Mouse (Mus musculus) Muller cell, postnatal 12 days (primary cell): ENCODE measurements at regions not wholly inside any gene's neighbourhood (a gene's known extent, or its start where the extent isn't known, plus 50 kb on each side); places are given as distances from the start of the nearest gene placed in this dataset.

Experiments used
- DNase-seq: peaks from one replicate; pipeline ENCODE4 v3.0.0-alpha.2; 2015; ENCODE audit errors: inconsistent ontology term

DNA sequence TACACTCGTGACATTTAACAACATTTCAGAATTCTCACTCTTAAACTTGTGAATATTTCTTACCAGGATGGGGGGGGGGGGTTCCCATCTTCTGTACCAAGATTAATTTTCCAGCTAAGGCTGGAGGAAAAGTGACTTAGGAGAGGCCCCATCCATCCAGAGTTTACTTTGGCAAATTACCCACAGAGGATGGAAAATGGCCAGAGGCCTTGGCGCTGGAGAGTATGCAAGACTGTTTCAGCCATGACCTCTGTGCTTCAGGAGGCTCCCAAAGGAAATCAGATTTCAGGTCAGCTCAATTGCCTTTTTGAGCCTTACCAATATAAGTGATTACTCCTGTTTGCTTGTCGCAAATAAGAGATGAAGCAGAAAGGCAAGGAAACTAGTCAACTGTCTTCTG lies 143.4 kb upstream of the F930015N05Rik start:
- DNase-seq: no peak

DNA sequence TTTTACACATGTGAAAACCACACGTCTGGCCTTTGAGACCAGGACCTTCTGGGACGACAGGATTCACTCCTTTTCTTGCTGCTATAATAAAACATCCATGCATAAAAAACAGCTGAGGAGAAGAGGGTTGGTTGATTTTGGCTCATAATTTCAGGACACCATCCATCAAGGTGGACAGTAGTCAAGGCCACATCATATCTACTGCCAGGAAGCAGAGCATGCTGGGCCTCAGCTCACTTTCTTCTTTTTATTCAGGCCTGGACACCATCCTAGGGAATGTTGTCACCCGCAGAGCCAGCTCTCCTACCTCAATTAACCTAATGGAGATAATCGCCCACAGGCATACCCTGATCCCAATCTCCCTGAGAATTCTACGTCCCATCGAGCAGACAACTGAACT lies 149.6 kb upstream of the F930015N05Rik start:
- DNase-seq: no peak

DNA sequence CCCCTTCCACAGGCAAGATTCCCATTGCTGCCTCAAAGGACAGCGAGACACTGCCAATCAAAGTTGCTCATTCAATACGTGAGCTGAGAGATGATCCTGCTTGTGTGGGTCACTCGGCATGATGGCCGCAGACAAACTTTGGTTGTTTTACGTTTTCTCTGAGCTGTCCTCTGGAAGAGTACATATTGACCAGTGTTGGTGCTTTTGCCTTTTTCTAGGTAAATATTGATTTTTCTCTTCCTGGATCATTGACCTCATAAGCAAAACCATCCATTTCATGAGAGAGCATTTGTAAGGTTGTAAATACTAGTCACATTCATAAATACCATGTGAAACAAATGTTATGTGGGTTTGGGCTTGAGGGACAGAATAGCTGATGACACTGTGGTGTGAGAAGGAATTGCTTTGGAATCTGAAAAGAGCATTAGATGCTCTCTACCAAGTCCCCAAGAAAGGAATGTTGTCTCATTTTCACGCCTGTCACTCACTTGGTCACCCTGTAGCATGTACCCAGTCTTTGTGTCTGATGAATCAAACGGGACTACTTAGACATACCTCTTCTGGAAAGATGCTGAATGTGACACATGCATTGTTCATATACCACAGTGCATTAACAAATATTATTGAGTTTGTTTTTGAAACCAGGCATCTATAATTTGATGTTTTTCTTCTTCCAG lies 150.7 kb upstream of the F930015N05Rik start:
- DNase-seq: peak; percentile 25

DNA sequence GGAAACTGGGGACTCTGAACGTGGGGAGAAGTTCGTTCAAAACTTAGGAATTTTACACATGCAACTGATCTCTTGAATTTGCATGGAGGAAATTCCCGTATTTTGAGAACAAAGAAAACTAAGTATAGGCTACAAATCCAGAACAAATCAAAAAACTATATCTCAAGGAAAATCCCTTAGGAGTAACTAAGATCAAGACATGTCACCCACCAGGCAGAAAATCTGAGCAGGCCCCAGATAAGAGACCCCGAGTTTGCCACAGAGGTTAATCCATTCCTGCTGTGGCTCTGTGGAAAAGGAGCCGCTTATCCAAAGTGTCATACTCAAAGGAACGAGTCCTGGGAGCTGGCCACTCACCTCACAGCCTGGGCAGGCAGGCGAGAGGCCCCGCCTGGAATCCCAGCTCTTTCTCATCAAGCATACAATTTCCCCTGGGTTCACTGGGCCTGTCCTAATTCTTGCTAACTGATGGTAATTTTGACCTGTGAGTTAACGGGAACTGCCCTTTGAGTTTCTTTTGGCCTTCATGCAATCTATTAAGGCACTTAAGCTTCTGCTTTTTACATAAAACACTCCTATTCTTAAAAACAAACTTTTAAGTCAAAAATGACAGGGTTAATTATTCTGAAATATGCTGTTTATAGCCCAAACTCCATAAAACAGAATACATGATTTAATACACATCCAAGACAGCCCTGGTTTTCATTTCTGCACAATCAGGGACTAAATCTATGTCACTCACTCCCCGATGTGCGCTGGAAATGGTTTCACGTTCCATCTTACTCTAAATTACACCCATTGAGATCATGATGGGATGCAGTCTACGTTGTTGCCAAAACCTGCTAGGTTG lies 151.5 kb upstream of the F930015N05Rik start:
- DNase-seq: no peak

DNA sequence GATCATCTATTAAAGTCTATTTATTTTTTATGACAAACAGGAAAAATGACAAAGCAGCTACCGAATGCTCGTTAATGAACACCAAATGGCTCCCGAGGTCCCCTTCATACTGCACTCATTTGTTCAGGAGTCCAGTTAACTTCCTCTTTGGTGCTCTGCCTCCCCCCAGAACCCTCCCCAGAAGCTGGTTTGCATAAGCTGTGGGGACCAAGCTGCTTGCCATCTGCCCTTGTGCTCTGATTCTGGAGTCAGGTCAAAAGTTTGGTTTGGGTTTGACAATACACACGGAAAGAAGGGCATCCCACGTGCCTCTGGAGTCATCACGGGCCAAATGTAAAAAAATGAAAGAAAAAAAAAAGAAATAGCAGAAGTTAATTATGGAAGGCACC lies 152.1 kb upstream of the F930015N05Rik start:
- peak; percentile 18 for DNase-seq

DNA sequence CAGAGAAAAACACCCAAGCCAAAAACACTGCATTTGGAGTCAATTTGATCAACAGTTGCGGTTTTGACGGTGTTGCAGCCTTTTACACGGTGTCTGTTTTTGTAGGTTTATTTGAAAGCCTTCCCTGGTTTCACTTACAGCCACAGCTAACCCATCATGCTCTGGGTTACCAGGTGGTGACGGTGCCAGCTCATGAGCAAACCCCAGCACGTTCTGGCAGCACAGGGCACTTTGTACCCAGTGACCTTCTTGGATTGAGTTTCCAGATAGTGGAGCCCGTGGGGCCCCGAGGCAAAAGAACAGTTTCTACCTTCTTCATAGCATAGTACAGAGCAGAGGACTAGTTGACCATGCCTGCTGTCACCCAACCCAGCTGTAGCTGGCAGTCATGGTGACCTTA lies 152.6 kb upstream of the F930015N05Rik start:
- no peak for DNase-seq

DNA sequence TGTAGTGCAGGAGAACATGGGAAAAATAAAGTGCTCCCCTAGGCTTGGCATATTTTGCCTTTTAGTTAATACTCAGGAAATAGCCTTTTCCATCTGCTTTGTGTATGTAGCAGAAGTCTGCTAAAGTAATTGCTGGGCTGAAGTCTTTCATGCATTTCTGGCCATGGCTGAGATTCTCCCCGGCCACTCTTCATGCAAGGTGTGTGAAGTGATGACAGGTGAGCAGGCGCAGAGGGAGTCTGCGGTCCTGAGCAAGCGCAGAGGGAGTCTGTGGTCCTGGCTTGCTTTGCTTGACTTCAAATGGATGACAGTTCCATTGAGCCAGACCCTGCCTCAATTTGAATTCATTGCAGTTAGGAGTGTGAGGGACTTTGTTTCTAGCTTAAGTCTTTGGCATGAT lies 153.6 kb upstream of the F930015N05Rik start:
- no peak for DNase-seq

DNA sequence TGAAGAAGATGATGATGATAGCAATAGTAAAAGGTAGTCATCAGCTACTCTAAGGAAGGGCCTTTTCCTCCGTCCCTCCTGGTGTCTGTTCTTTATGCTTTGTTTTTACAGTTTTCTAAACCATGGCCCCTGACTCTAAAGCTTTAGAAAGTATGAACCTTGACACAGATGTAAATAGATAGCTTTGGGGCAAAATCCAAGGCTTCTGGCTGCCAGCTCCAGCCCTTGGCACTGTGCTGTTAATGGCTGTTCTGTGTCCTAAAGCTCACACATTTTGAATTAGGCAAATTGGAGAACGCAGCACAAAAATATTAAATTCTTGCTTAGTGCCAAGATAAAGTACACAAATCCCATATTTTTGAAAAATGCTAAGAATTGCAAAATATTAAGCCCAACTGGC lies 155.8 kb upstream of the F930015N05Rik start:
- no peak for DNase-seq

DNA sequence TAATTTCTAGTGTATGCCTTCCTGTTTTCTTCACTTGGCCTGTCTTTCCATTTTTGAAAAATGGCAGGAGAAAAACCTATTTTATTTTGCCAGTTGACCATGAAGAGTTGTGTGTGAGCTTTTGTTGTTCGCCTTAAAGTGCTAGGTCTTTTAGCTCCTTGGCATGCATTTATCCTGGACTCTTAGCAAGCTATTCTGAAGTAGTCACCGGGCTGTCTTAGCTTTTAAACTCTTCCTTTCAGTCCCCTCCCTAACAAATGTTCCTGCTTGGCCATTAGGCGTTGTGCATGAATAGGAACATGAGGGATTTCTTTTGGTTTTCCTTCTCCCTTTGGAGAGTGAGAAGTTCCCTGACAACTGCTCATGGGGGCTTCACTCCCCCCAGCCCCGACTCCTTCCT lies 160.9 kb upstream of the F930015N05Rik start:
- DNase-seq: no peak

DNA sequence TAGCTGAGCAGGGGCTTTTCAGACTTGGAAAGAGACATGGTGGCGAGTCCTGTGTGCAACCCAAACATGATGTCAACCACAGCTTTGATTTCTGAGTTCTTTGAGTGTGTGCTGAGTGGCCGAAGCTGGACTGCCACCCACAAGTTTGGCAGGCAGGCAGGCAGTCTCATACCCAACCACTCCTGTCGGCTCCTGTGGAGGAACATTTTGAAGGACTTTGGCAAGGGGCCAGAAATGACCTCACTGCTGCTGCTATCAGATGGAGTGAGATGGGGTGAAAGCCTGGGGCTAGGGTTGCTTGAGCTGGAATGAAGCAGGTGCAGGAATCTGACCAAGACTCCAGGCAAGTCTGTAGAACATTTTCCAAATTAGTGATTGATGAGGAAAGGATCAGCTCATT lies 162.7 kb upstream of the F930015N05Rik start:
- peak; percentile 90 for DNase-seq

DNA sequence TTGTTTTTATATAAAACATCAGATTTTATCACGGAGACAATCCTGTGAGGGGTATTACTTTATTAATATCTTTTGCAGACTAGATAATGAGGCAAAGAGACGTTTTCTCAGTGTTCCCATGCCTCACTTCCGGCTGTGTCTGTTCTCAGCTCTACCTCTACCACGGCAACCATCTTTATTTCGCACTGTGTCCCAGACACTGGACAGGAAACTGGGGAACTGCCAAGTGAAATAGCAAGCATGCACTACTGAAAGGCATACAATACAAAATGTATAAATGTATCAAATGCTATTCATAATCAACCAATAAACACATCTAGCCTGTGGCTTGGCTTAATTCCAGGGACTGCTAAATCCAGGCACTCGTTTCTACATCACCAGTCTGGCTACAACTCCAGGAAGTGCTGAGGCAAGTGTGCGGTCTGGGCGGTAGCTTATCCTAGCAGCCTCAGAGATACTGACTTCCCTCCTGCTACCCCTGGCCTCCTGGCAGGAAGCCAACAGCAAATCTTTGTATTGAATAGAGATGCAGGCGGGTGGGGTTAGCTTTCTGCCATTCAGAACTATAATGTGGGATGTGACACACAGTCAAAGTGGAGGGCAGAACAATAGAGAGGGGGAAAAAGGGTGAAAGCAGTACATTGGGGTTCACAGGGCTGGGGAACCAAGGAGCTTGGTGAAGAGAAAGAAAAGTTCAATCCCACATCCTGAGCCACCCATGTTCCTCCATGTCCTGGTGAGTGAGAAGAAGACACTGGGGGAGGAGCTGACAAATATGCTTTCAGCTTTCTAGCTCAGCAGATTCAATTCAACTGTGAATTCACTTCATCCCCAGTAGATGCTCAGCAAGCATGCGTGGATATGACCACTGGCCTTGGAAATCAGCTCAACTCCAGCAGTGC lies 164.0 kb upstream of the F930015N05Rik start:
- DNase-seq: peak; percentile 79

DNA sequence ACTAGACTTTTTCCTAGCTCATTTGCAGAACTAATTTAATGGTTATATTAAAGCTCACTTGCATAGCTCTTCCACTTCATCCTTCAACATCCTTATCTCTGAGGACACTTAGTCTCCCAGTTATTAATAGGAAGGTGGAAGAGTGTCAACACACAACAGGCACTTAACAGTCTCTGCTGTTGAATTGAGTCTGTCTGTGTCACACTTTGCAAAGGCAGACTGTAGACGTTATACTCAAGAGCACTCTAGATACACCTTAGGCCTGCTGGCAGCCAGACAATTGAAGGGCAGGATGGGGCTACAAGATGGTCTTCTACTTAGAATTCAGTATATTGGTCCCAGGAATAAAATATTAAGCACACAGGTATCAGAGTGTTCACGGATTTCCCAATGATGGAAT lies 172.6 kb upstream of the F930015N05Rik start:
- DNase-seq: no peak

DNA sequence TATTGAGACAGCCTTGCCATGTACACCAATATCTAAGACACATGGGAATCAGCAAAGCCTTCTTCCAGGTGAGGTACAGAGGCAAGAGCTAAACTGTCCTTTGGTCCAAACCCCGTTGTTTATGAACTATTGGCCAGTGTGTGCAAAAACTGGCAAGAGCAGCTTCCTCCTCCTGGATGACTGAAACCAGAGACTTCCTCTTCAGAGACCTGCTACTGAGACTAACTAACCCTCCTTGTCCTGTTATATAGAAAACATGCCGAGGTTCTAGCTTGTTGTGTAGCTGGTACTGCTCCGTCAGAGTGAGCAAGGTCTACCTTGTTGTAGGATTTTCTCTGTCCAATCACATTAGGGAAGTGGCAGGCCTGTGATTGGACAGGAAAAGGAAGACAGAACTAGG lies 174.3 kb upstream of the F930015N05Rik start:
- no peak for DNase-seq

DNA sequence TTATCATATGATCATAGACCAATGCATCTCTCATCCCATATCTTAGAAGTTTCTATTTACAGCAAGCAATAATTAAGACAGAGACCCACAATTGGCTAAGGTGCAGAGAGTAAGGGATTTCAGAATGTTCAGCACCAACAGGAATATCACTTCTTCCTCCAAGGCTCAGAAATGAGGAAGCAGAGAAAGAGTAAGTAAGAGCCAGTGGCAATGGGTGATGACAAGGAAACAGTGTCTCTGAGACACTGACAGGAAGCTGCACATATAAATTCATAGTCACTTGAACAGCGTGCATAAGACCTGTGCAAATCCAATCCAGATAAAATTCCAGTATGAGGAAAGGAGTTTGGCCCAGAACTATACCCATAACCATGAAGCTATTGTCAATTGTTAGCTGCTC lies 178.7 kb upstream of the F930015N05Rik start:
- DNase-seq: no peak

DNA sequence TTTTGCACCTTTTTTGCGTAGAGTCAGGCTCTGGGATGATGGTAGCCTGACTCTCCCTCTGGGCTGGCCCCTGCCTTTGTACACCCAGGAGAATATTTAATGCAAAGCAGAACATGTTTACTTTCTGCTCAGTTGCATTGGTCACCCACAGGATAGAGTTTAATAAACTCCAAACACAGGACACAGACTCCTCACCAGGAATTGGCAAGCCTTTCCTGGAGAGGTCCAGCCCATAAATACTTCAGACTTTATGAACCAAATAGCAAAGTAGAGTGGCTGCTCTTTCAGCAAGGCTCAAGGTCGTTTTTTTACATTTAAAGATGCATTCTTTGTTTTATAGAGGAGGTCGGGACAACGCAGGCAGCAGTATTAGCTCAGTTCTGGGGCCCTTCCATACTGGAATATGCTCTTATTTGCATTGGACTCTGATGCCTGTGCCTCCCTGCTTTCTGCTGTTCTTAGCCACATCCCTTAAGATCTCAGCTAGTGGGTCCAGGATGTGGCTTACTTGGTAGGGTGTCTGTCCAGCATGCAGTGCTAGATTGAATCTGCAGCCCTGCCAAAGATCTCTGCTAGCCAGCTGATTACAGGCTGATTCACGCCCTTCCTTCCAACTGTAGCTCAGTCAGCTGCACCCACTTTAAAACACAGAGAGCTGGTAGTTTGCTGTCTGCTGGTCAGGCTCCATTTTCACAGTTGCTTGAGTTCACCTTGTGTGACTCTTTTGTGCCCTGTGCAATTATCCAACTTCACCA lies 182.4 kb upstream of the F930015N05Rik start:
- peak; percentile 45 for DNase-seq

DNA sequence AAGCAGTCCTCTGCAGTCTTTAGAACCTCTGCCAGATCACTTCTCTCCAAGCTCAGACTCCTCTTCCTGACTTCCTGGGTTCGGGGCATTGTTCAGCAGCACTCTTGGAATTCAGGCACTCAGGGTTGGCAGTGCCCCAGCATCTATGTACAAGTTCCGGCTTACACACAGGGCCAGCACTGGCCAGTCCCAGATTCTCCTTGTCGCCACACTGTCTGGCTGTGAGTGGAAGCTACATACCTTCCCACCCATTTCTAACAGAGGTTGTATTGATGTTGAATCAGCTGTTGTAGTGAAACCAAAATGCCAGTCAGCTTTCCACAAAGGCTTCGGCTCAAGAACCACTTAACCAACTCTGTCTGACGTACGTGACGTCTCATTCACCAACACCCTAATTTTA lies 190.7 kb upstream of the F930015N05Rik start:
- DNase-seq: peak; percentile 88

DNA sequence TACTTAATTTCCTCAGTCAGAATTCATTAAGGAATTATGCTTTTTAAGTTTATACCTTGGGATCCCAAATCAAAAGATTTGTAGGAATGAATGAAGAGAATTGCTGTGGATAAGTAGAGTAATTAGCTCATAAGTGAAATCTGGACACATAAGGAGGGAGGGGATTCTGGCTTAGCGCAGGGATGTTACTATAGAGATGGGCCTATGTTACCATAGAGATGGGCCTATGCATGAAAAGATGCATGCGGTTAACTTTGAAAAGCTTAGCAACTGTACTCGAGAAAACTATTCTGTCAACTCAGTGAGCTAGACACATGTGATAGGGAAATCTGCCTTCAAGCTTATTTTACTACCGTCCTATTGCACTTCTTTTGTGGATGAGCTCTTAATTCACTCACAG lies 204.5 kb upstream of the F930015N05Rik start:
- DNase-seq: no peak

DNA sequence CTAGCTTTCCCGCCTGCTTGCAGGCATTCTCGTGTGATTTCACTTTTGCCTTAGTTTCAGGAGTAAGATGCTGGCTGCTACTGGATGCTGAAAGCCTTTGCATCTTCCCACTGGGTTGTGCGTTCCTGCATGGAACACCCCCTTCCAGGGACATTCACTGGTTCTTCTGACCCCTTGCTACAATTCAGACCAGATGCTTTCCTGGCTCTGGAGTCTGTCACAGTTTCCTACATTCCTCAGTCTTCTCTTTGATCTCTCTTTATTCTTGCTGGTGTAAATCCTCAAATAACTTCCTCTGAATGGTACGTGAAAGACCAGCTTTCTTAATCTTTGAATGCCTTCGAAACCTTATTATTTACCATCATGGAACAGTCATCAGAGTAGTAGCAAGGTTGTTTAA lies 206.7 kb upstream of the F930015N05Rik start:
- DNase-seq: no peak

DNA sequence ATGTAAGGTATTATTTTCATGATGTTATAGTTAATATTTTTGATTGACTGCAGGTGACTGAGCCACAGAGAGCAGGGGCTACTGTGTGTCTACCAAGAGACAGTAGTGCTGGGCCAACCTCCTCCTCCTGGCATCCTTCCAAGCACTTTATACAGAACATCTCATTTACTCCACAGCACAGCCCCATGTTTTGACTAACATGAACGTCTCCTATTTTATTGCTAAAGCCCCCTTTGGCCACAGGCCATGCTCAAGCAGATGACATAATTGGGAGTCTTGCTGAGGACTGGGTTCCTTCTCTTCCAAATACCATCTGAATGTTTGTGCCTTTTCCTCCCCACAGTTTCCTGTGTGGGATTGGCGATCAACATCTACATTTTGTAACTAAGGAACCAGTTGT lies 211.5 kb upstream of the F930015N05Rik start:
- no peak for DNase-seq

DNA sequence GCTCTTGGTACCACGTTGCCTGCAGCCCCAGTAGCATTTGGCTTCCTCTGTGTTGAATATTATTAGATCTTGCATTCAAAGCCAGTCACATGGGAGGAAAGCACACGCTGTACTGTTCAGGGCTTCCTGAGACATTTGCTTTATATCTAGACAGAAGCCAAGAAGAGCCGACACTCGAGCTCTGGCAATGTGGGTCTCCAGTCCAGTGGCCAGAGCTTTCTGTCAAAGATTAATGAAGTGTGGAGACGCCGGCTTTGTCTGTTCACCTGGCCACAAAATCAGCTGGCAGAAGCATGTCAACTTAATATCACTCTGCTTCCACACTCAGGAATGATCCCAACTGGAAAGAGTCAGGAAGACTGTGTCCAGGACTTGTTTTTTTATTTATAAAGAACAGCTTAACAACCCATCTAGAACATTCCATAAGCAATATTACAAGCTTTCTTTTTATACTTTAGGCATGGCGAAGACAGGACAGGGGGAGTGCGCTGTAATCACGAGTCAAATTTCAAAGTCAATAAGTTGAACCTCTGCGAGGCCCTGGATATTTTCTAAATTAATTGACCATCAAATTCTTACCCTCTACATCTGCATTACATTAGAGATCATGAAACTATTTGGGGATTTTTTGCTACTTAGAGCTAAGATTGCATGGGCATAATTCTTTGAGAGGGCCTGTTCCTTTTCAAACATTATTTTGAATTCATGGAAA lies 214.3 kb upstream of the F930015N05Rik start:
- no peak for DNase-seq

DNA sequence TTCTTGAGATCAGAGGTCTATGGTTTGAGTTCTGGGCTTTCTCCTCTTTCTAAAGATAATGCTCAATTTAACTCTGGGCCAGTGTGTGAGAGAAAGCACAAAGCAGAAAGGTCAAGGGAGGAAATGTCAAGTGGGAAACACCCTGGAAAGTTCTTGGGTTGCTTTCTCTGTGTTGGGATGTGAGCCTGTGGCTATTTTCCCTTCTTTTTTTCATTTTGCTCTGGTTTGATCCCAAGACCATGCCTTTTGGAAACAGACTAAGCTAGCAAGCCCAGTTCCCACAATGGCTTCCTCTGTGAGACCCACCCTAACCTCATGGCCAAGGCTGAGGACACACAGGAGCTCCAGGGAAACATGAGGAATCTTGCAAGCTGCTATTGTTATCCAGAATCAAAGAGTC lies 216.4 kb upstream of the F930015N05Rik start:
- DNase-seq: no peak
